Mouse (Mus musculus): ENCODE data around the gene Gm20388. TPM values are rescaled to one million over a fixed set of nuclear protein-coding genes. Genes with fewer than 3 reads are reported as not detected.

Gene Gm20388
- total RNA-seq, 1 experiment = 27.0 TPM

GRCm38 (mm10) chr8:120042542-120043312 lies 132.1 kb downstream of the Gm20388 start:
- Histone ChIP-seq H3K4me3 (ENCODE audit: insufficient read depth in 1 of 2, low read depth in 1 of 2, low read length in 2 of 2, poor library complexity in 1 of 2, severe bottlenecking in 1 of 2) (no peak overlapping the region), H3K9me3 (ENCODE audit: control insufficient read depth, insufficient read depth, low read depth, low read length) (no peaks in the 10 kb centered on the region), H3K4me1 (ENCODE audit: control insufficient read depth in 2 of 2, insufficient read depth in 2 of 2, low read length in 2 of 2, poor library complexity in 1 of 2) (no peaks in the 10 kb centered on the region), H3K27ac (ENCODE audit: insufficient read depth, low read depth, low read length, poor library complexity, severe bottlenecking) (no peak overlapping the region), H3K9ac (ENCODE audit: insufficient read depth, low read depth, low read length, poor library complexity, severe bottlenecking) (no peak overlapping the region), H3K36me3 (ENCODE audit: control insufficient read depth, insufficient read depth, low read length, poor library complexity, severe bottlenecking) (no peaks in the 10 kb centered on the region)
- DNase-seq (ENCODE audit: low read depth, low spot score) = no peak
- TF ChIP-seq CHD2 (IDR thresholded peaks at IDR 0.05; ENCODE audit: low read depth, low read length) (no peak), ZNF384 (IDR thresholded peaks at IDR 0.05; ENCODE audit: low read depth, low read length) (no peak), HCFC1 (IDR thresholded peaks at IDR 0.05; ENCODE audit: borderline replicate concordance, insufficient read depth, low read length) (no peak), ZC3H11A (IDR thresholded peaks at IDR 0.05; ENCODE audit: borderline replicate concordance, low read depth, low read length) (no peak), MAFK (IDR thresholded peaks at IDR 0.05; ENCODE audit: insufficient read depth, low read depth, low read length) (no peak)
- in situ Hi-C loops (cut with MboI; ENCODE audit: low sequenced_read_pairs in 2 of 2, unreplicated experiment in 2 of 2) = no loop called here

- TF ChIP-seq CHD2 (IDR thresholded peaks at IDR 0.05; ENCODE audit: low read depth, low read length) (no peak), HCFC1 (IDR thresholded peaks at IDR 0.05; ENCODE audit: borderline replicate concordance, insufficient read depth, low read length) (no peak), ZNF384 (IDR thresholded peaks at IDR 0.05; ENCODE audit: low read depth, low read length) (no peak), ZC3H11A (IDR thresholded peaks at IDR 0.05; ENCODE audit: borderline replicate concordance, low read depth, low read length) (no peak), MAFK (IDR thresholded peaks at IDR 0.05; ENCODE audit: insufficient read depth, low read depth, low read length) (no peak)
- H3K9me3 ChIP-seq (ENCODE audit: control insufficient read depth, insufficient read depth, low read depth, low read length) = no peaks in the 10 kb centered on the region
- no peaks in the 10 kb centered on the region for H3K4me1 ChIP-seq (ENCODE audit: control insufficient read depth in 2 of 2, insufficient read depth in 2 of 2, low read length in 2 of 2, poor library complexity in 1 of 2)
- H3K27ac ChIP-seq (ENCODE audit: insufficient read depth, low read depth, low read length, poor library complexity, severe bottlenecking) = no peak overlapping the region
- no peak for DNase-seq (ENCODE audit: low read depth, low spot score)
- no peak overlapping the region for H3K4me3 ChIP-seq (ENCODE audit: insufficient read depth in 1 of 2, low read depth in 1 of 2, low read length in 2 of 2, poor library complexity in 1 of 2, severe bottlenecking in 1 of 2)
- in situ Hi-C loops (cut with MboI; ENCODE audit: low sequenced_read_pairs in 2 of 2, unreplicated experiment in 2 of 2) = no loop called here
- no peak overlapping the region for H3K9ac ChIP-seq (ENCODE audit: insufficient read depth, low read depth, low read length, poor library complexity, severe bottlenecking)
- H3K36me3 ChIP-seq (ENCODE audit: control insufficient read depth, insufficient read depth, low read length, poor library complexity, severe bottlenecking) = no peaks in the 10 kb centered on the region
Measured at GRCm38 (mm10) chr8:120044907-120045306, 134.3 kb downstream of the Gm20388 start.

- no peaks in the 10 kb centered on the region for H3K36me3 ChIP-seq (ENCODE audit: control insufficient read depth, insufficient read depth, low read length, poor library complexity, severe bottlenecking)
- H3K4me3 ChIP-seq (ENCODE audit: insufficient read depth in 1 of 2, low read depth in 1 of 2, low read length in 2 of 2, poor library complexity in 1 of 2, severe bottlenecking in 1 of 2) = no peak overlapping the region
- in situ Hi-C loops (cut with MboI; ENCODE audit: low sequenced_read_pairs in 2 of 2, unreplicated experiment in 2 of 2) = no loop called here
- H3K9me3 ChIP-seq (ENCODE audit: control insufficient read depth, insufficient read depth, low read depth, low read length) = no peaks in the 10 kb centered on the region
- H3K27ac ChIP-seq (ENCODE audit: insufficient read depth, low read depth, low read length, poor library complexity, severe bottlenecking) = no peak overlapping the region
- no peaks in the 10 kb centered on the region for H3K4me1 ChIP-seq (ENCODE audit: control insufficient read depth in 2 of 2, insufficient read depth in 2 of 2, low read length in 2 of 2, poor library complexity in 1 of 2)
- no peak for DNase-seq (ENCODE audit: low read depth, low spot score)
- H3K9ac ChIP-seq (ENCODE audit: insufficient read depth, low read depth, low read length, poor library complexity, severe bottlenecking) = no peak overlapping the region
- no peak for TF ChIP-seq ZNF384 (IDR thresholded peaks at IDR 0.05; ENCODE audit: low read depth, low read length)
- TF ChIP-seq HCFC1 (IDR thresholded peaks at IDR 0.05; ENCODE audit: borderline replicate concordance, insufficient read depth, low read length) = no peak
- TF ChIP-seq ZC3H11A (IDR thresholded peaks at IDR 0.05; ENCODE audit: borderline replicate concordance, low read depth, low read length) = no peak
- TF ChIP-seq MAFK (IDR thresholded peaks at IDR 0.05; ENCODE audit: insufficient read depth, low read depth, low read length) = no peak
- TF ChIP-seq CHD2 (IDR thresholded peaks at IDR 0.05; ENCODE audit: low read depth, low read length) = no peak
Measured at GRCm38 (mm10) chr8:120045471-120045870, 134.8 kb downstream of the Gm20388 start.

GRCm38 (mm10) chr8:120046258-120047020 lies 135.8 kb downstream of the Gm20388 start:
- H3K9me3 ChIP-seq (ENCODE audit: control insufficient read depth, insufficient read depth, low read depth, low read length) = no peaks in the 10 kb centered on the region
- no peaks in the 10 kb centered on the region for H3K36me3 ChIP-seq (ENCODE audit: control insufficient read depth, insufficient read depth, low read length, poor library complexity, severe bottlenecking)
- TF ChIP-seq ZC3H11A (IDR thresholded peaks at IDR 0.05; ENCODE audit: borderline replicate concordance, low read depth, low read length) = no peak
- TF ChIP-seq MAFK (IDR thresholded peaks at IDR 0.05; ENCODE audit: insufficient read depth, low read depth, low read length) = no peak
- no peak for TF ChIP-seq CHD2 (IDR thresholded peaks at IDR 0.05; ENCODE audit: low read depth, low read length)
- TF ChIP-seq HCFC1 (IDR thresholded peaks at IDR 0.05; ENCODE audit: borderline replicate concordance, insufficient read depth, low read length) = no peak
- no peak for TF ChIP-seq ZNF384 (IDR thresholded peaks at IDR 0.05; ENCODE audit: low read depth, low read length)
- in situ Hi-C loops (cut with MboI; ENCODE audit: low sequenced_read_pairs in 2 of 2, unreplicated experiment in 2 of 2) = no loop called here
- H3K4me1 ChIP-seq (ENCODE audit: control insufficient read depth in 2 of 2, insufficient read depth in 2 of 2, low read length in 2 of 2, poor library complexity in 1 of 2) = no peaks in the 10 kb centered on the region
- H3K27ac ChIP-seq (ENCODE audit: insufficient read depth, low read depth, low read length, poor library complexity, severe bottlenecking) = no peak overlapping the region
- no peak overlapping the region for H3K9ac ChIP-seq (ENCODE audit: insufficient read depth, low read depth, low read length, poor library complexity, severe bottlenecking)
- DNase-seq (ENCODE audit: low read depth, low spot score) = no peak
- H3K4me3 ChIP-seq (ENCODE audit: insufficient read depth in 1 of 2, low read depth in 1 of 2, low read length in 2 of 2, poor library complexity in 1 of 2, severe bottlenecking in 1 of 2) = no peak overlapping the region
